Mouse (Mus musculus) adrenal gland, postnatal 14 days (tissue): Measurements from ENCODE around the gene Smox. TPM values are rescaled to one million over a fixed set of nuclear protein-coding genes. Genes with fewer than 3 reads are reported as not detected.
A peak's percentile ranks its signal among the peaks of the same experiment; 100 is the strongest.
"Not testable (repeated sequence)": the region's sequence is repeated elsewhere in the genome, so short reads cannot be mapped to it uniquely, and the experiment has no call there.

ENCODE experiments used
- DNase-seq: peaks from one replicate; pipeline ENCODE4 v3.0.0; 2021; ENCODE audit warnings: mixed read lengths
- long read RNA-seq, 2 experiments: library from polyadenylated mRNA; stranded (forward); transcript quantifications; one replicate each; pipeline ENCODE4 v2.0.0; 2021
- total RNA-seq: library from RNA; stranded (reverse); gene quantifications from 2 replicates; pipeline ENCODE4 v1.2.3, GENCODE M21; 2021

The Smox gene
- 21.8 and 25.1 TPM in 2 replicates for total RNA-seq
- long read RNA-seq, experiment 1, transcript Smox-201 (7 exons, 2,270 nt), result major isoform, 17 of 27 reads
- long read RNA-seq, experiment 1, partial matches to known transcripts, result 1 of 27 reads
- long read RNA-seq, experiment 1, other reads (novel, unspliced or antisense), result 5 of 27 reads
- long read RNA-seq, experiment 2, transcript Smox-201 (7 exons, 2,270 nt), result major isoform, 13 of 26 reads
- long read RNA-seq, experiment 2, partial matches to known transcripts, result 1 of 26 reads
- long read RNA-seq, experiment 2, other reads (novel, unspliced or antisense), result 4 of 26 reads

DNA sequence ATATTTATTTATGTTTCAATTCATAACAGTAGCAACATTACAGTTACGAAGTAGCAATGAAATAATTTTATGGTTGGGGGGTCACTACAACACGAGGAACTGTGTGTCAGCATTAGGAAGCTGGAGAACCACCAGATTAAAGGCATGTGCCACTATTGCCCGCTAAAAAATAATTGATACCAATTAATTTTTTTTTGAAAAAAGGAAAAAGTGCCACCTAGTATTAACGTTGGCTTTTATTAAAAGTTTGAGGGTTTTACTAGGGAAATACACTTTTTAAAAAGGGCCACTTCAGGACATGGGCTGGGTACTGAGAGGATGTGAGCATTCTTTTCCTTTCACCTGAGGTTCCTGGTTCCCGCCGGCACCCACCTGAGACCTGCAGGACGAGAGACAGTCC is at the start of gene Smox:
TSS of gene Smox (plus strand) at position 301 of the 400 bp plus-strand sequence.
- DNase-seq, result no peak

DNA sequence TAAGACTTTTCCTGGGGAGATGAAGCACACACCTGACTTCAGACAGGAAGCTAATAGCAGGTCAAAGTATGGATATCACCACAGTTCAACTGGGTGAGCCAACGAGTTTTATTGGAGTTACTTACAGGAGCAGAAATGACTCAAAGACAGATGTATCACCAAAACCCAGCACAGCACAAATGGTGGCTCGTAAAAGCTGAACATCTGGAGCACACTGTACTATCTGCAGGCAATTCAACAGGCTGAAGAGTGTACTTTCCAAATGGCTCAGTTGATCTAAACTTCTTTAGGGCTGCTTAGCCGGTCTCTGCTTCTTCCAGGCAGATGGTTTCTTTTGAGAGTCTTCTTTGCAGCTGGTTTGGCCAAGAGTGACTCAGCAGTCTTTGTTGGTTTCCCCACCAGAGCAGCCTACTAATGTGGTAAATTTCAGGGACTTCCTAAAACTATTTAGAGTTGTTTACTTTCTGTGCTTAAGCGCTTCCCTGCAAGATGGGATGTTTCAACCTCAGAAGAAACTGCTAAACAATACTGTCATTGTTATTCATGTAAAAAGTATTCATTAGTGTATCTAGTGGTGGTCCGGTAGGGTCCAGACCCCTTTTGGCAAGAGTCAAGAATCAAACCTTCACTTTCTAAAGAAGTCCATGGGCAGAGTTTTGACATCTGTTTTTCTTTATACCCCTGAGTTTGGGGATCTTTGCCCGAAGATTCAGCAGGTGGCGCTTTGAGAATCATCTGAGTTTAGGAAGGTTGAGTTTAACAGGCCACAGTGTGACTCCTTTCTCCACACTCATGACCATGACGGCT is 48.0 kb upstream of the Smox start:
- no peak for DNase-seq

DNA sequence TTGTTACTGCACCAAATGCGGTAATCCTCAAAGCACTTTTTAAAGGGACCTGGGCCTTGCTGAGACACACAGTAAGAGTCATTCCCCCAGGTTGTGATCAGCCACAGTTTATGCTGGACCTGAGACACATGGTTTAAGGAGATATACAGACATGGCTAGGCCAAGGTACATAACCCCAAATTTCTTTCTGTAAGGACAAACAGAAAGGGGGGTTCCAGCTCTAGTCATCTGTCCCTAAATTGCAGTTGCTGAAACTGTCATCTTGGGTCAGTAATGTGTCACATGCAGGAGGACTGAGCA is 47.5 kb upstream of the Smox start:
- DNase-seq, result no peak

DNA sequence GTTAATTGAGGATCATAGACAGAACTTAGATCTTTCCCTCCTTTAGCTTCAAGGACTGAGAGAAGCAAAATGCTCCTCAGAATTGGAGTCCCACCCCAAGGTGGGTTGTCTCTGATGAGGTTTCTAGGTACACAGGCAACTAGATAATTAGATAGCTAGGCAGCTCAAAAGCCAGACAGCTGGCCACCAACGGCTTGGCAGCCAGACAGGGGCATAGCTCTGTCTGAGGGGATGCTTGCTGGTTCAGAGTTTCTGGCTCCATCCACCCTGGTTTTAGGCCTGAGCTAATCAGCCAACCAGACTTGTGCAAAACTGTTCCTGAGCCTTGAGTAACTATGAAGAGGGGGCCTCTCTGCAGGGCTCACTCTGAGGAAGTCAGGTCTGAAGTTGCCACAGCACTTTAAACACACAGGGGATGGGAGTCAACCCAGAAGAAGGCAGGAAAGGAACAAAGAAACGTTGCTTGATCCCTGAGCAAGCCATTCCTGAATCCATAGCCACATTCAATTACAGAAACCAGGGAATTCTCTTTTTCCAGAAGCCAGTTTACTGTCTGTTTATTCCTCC is 44.8 kb upstream of the Smox start:
- DNase-seq, result no peak

DNA sequence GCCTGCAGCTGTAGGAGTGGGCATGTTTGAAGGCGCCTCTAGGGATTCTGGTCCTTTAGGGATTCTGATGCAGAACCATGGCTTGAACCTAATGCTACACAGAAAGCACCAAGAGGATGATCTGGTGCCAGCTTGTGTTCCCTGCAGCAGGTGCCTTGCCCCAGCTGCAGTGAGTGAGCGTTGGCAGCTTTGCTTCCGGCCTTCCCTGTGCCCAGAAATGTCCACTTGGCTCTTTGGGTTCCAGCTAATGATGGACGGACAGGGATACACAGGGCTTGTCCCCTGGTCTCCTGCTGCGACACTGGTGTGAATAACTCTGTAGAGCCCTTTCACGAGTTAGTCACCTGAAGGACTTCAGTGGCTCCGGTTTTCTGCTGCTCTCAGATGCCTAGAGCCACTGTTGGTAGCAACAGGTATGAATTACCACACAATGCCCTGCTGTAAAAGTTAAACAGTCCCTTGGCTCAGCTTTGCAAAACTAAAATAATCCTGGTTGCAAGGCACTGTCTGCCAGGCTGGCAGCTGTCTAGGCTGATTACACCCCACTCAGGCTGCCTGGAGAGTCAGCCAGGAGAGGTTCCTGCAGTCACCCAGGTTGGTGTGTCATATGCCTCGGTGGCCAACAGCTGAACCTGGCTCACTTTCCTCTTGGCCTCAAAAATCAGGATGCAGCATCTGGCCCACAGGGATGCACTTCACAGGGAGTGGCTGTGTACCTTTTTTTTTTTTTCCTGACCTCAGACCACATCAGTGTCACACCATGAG is 43.5 kb upstream of the Smox start:
- no peak for DNase-seq

DNA sequence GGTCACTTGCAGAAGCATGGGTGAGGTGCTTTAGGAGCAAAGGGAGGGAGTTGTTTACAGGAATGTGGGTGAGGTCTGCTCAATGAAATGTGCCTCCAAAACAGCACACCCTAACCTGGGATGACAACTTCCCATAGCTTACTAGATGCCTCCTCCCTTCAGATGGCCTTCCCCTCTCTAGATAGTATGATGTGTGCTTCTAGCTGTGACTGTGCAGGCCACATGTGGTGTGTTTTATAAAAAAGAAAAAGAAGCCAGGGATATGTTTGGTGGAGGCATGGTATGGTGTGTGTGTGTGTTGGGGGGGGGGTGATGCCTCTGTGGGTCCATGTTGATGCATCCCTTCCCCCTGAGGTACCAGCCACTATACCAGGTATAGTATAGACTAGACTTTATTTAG is 42.9 kb upstream of the Smox start:
- no peak for DNase-seq

DNA sequence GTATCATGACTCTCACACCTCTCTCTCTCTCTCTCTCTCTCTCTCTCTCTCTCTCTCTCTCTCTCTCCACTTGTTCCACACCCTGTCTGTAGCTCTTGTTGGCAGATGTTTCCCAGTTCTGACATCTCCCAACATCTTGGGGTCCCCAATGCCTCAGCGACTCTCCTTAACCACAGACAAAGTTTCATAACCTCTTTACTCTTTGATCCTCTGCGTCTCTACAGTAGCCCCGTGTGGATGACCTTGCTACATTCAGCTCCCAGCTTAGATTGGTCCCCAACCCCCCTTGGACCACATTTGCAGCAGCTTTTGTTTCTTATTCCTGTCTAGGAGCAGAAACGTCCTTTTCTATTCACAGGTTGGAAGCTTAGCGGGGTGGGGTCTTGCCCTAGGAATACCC is 41.6 kb upstream of the Smox start:
- no peak for DNase-seq

DNA sequence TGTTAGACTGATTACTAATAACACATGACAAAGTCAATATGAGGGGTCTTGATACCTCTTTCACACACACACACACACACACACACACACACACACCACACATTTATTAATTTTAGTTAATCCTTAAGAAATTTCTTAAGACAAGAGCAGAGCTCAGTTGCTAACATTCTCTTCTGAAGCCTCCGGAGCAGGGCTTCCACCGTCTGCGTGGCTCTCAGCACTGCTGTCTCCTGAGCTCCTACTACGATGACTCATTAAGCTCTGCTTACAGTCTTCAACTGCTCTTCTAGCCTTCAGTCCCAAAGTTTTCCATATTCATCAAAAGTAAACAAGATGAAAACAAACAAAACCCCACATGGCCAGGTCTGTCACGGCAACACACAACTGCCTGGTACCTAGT is 40.8 kb upstream of the Smox start:
- DNase-seq, result no peak

DNA sequence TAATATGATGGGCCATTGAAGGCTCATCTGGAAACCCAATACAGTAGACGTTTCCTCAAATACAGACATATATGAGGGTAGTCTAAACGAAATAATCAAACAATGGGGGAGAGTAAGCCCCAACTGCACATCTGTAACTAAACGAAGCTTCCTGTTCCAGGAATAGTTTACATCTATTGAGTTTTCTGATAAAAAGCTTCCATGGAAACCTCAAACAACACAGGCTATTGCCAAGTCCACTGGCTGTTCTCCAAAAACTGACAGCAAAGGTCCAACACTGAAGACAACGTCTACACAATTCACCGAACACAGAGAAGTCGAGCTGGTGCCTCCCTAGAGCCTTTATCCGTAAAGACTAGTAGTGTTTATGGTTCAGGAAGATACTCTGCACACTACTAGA is 33.6 kb upstream of the Smox start:
- DNase-seq, result no peak

DNA sequence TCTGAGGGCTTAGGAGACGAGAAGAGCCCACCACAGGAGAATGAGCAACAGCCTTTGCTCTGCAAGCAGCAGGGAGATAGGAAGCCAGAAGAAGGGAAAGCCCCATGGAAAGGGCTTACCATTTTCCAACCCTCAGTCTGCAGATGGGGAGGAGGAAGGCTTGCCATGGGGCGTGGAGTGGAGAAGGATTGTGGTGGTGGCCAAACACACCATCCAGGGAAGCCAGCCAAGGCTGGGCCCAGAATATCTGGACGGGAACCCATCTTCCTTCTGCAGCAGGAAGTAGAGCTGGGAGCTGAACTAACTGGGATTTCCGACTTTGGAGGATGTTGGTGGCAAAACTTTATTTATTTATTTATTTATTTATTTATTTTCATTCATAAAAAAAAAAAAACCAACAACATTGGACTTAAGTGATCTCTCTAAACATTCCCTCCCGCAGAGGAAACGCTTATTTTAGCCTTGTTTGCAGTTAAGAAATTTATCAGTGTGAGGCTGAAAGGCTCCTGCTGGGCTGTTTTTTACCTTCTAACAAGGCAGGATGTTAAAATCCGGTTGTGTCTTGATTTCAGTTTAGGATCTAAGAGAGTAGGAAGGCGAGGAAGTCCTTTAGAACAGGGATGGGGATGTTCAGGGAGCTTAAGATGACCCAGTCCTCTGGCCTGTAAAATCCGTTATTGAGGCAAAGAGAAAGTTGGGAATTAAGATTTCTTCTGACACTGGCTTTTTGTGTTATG is 30.2 kb upstream of the Smox start:
- peak; percentile 28 for DNase-seq

DNA sequence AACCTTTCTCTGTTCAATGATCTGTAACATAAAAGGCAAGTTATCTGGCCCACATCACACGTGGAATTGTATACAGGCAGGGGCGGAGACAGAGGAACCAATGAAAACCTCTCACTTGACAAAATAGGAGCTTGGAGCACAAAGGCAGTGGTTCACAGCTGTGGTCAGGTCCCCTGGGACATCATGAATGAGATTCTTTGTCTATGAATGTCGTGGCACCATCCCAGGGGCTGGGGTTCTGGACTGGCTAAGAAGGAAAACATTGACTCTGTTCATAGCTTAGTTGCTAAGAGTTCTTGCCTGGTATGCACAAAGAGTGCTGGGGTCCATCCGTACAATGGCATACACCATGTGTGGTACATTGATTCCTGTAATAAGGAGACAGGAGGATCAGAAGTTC is 28.3 kb upstream of the Smox start:
- no peak for DNase-seq

DNA sequence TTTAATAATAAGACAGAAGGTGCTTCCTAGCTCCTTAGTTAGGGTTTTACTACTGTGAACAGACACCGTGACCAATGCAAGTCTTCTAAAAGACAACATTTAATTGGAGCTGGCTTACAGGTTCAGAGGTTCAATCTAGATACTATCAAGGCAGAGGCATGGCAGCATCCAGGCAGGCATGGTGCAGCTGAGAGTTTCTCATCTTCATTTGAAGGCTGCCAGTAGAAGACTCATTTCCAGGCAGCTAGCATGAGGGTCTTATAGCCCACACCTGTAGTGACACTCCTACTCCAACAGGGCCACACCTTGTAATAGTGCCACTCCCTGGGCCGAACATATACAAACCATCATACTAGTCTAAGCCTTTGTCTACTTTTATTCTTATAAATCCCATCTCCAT is 27.1 kb upstream of the Smox start:
- DNase-seq, result no peak

DNA sequence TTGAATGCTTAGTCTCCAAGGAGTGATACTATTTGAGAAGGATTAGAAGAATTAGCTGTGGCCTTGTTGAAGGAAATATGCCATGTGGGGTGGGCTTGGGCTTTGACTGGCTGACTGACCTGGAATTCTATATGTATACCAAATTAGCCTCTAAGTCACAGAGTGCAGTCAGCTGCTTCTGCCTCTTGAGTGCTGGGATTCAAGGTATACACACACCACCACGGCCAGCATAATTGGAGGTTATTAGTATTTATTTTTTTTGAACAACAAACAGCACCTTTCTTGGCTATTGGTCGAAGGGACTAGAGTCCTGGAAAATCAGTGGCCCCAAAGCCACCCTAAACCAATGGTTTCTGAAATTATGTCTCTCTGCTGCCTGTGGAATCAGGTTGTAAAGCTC is 24.6 kb upstream of the Smox start:
- no peak for DNase-seq

DNA sequence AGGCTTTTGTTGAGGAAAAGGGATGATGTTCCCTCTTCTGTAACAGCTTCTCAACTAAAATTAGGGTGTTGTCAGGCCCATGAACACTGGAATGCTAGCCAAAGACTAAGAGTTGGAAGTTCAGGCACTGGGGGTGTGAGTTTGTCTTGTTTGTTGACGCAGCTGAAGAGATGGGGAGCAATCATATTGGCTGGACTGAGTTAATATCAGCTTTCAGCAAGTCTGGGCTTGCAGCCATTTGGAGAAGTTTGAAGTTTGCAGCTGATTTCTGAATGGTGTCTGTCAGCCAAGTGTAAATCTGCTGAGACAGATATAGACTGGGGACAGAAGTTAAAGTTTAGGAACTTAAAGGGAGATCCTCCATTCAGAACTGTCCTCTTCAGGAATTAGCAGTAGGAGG is 21.4 kb upstream of the Smox start:
- DNase-seq, result no peak

DNA sequence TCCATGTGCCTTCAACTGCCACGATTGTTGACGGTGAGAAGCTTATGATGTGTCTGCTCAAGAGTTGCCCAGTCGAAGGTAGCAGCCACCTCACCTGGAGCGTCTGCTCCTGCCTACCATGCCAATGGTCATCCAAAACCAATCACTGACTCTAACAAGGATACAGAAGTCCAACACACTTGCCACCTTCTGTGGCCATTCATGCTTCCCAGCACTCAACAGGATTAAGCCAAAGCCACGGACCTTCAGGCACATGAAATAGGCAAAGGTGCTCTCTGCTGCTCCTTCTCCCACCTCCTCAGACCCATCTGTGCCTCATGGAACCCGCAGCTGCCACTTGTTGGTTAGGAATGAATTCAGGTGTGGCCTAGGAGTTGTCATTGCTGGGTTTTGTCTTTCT is 17.5 kb upstream of the Smox start:
- DNase-seq, result no peak

DNA sequence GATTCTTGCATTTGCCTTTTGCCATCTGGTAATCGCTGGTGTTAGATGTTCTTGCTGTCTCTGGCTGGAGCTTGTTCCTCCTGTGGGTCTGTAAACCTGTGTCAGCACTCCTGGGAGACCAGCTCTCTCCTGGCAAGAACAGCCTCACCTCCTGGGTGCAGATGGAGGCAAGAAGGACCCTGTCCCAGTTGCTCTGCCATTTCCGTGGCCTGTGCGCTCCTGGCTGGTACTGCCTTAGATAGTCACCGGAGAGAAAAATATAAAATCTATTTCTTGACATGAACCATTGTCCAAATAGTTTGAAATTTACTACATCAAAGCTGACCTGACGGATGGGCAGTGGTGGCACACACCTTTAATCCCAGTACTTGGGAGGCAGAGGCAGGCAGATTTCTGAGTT is 14.2 kb upstream of the Smox start:
- DNase-seq, result not testable (repeated sequence)

DNA sequence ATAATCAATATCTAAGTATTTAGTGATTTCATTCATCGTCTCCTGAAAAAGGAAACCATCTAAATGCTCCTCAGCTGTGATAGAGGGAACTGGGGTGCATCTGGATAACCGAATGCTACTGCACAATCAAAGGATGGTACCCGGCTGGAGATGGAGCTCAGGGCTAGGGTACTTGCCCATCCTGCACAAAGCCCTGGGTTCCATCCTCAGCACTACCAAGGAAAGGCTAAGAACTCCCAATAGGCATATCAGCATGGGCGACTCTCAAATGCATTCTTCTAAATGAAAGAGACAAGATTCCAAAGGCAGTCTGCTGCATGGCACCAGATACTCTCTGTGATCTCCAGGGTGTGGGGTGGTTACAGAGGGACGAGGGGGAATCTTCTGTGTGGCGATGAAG is 13.4 kb upstream of the Smox start:
- DNase-seq, result no peak

DNA sequence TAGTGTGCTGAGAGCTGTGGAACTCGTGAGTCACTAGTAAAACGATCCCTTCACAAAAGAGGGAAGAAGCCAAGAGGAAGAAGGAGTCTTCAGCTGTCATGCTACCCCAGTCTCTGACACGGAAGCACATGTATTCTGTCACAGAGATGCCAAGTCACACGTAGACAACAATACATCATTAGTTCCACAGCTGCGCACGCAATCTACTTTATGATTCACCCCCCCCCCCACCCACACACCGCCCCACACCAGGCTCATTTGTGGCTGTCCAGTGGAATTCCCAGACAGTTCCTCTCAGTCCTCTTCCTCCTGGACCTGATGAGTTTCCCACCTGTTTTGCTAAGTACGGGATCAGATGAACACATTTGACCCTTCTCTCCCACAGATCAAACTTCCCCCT is 12.9 kb upstream of the Smox start:
- DNase-seq, result no peak

DNA sequence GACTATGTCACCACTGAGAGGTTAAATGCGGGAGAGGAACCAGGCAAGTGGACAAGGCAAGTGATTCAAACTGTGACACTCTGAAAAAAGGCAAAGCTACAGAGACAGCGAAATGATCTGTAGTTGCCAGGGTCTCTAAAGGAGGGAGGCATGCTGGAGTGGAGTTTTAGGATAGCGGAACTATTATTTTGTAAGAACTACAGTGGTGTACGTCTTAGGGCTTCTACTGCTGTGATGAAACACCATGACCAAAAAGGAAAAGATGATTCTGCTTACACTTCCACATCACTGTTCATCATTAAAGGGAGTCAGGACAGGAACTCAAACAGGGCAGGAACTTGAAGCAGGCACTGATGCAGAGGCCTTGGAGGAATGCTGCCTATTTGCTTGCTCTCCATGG is 12.4 kb upstream of the Smox start:
- no peak for DNase-seq

DNA sequence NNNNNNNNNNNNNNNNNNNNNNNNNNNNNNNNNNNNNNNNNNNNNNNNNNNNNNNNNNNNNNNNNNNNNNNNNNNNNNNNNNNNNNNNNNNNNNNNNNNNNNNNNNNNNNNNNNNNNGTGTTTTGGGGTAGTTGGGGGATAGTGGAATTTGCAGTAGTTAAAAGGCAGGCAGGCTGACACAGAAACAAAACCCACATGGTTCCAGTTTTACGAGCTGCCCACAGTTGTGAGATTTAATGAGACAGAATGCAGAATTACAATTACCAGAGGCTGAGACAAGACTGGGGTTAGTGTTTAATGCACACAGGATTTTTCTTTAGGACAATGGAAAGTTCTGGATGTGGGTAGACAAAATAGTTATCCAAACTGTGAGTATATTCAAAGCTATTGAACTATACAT is 9.6 kb upstream of the Smox start:
- no peak for DNase-seq

DNA sequence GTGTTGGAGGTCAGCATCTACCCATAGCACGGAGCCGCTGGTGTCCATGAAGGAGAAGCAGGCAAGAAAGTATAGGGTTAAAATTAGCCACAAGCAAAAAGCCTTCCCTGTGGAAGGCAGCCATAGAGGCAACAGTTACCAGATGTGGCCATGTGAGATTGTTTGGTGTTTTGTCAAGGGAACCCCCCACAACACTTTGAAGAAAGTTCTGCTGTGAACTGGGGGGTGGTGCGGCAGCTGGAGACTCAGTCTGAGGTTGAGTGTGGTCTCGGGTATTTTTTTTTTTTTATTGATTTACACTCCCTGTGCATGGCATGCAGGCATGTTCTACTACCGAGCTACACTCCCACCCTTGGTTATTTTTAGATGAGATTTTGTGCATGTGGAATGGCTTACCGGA is 8.8 kb upstream of the Smox start:
- no peak for DNase-seq

DNA sequence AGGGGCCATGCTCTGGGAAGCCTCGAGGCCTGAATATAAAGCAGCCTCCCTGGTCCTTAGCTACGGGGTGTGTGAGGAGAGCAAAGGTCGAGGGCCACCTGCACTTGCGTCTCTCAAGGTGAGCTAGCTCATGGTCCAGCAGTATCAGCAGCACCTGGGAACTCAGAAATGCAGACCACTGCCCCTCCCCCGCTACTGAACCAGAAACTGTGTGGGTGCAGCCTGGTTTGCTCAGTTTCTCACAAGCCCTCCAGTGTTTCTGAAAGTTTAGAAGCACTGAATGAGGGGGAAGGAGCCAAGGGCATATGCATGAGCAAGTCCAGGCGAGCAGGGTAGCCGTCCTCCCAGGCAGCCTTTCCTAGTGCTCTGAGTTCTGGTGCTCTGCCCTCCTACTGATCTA is 7.7 kb upstream of the Smox start:
- DNase-seq, result no peak

DNA sequence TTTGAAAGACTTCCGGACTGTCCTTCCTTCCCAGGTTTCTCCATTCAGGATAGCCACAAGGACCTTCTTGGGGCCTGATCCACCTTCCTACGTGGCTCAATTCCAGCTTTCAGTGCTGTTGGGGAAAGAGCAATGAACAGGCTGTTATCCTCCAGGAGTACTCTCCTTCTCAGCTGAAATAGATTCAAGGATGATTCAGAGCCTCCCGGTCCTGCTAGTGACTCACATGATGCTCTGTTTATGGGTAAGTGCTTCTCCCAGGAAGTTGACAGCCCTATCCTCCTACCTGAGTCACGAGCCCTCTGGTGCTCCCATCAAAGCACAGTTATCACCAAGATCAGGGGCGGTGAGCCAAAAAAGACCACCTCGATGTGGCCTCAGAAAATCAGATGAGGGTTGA is 7.1 kb upstream of the Smox start:
- DNase-seq, result no peak
